Mouse (Mus musculus) kidney, postnatal 25 days (tissue): ENCODE measurements around the gene Mars.
"Not testable (repeated sequence)": the region's sequence is repeated elsewhere in the genome, so short reads cannot be mapped to it uniquely, and the experiment has no call there.

ENCODE experiments used
- DNase-seq, 2 experiments: peaks; one replicate each; pipeline ENCODE4 v3.0.0; 2021; ENCODE audit warnings: mixed read lengths in 2 of 2

Gene Mars

DNA sequence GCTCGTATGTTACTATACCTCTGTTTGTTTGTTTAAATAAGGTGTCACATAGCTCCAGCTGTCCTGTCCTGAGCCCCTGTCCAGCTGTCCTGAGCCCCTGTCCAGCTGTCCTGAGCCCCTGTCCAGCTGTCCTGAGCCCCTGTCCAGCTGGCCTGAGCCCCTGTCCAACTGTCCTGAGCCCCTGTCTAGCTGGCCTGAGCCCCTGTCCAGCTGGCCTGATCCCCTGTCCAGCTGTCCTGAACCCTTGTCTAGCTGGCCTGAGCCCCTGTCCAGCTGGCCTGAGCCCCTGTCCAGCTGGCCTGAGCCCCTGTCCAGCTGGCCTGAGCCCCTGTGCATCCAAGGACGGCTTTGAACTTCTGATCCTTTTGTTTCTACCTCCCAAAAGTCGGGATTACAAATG is 2.4 kb downstream of the Mars start:
- DNase-seq, result not testable (repeated sequence)

DNA sequence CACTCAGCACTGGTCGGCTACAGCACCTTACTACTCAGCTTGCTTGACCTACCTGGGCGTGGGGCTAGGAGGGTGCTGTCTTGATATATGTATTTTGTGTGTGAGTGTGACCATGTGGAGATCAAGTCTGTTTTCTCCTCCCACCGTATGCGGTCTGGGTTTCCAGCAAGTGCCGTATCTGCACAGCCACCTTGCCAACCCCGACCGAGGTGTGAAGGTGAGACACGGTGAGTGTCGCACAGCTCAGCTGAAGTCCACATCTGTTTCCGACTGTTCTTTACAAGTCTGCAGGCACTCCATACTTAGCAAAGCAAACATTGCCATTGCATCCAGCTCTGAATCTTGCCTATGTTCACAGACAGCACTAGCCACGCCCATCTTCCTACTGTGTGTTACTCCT is 8.4 kb downstream of the Mars start:
- DNase-seq, result no peak

DNA sequence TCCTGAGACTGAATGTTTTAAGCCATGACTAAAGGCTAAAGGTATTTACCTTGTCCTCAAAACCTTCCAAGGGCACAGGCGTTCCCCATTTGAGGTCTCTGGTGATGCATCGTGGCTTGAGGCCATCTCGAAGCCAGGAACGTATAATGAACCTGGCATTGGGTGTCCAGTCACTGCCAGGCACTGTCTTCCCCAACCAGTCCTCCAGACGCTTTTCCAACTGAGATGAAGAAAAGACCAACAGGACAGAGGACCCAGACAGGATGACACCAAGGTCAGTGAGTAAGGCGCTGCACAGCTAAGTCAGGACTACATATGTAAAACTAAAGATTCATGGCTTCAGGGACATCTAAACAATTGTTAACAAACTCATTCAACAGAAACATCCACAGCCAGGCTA is 11.2 kb downstream of the Mars start:
- DNase-seq, result no peak

DNA sequence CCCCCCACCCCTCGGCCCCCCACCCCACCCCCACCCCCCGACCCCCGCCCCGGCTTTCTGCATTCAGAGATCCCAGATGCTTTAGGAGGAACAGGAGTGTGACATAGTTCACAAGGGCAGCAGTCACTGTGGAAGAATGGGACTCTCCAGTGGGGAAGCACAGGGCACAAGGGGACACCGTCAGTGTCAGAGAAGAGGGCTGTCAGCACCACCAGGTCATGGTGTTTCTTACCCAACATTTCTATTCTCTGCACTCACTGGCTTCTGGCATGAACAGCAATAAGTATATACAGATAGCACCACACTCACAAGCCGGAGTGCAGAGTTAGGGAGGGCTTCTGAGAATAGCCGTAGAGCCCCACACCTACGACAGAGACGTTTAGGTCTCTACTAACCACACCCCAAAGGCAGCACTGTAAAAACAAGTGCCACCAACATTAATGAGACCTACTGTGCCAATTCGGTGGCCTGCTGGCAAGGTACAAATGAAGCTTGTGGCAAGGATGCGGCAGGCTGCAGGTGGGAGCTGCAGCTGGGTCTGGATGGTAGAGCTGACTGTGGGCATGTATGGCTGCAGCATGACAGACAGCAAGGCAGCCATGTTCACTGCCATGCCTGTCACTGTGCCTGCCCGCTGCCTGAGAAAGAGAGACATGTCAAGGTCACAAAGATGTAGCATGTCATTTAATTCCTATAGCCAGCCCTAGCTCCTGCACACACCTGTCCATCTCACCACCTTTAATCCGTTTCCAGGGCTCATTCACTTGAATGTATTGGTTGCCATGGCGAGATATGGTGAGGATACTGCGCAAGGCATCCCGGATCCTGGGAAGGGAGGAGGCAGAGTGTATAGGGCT is 14.3 kb downstream of the Mars start:
- DNase-seq, result no peak

DNA sequence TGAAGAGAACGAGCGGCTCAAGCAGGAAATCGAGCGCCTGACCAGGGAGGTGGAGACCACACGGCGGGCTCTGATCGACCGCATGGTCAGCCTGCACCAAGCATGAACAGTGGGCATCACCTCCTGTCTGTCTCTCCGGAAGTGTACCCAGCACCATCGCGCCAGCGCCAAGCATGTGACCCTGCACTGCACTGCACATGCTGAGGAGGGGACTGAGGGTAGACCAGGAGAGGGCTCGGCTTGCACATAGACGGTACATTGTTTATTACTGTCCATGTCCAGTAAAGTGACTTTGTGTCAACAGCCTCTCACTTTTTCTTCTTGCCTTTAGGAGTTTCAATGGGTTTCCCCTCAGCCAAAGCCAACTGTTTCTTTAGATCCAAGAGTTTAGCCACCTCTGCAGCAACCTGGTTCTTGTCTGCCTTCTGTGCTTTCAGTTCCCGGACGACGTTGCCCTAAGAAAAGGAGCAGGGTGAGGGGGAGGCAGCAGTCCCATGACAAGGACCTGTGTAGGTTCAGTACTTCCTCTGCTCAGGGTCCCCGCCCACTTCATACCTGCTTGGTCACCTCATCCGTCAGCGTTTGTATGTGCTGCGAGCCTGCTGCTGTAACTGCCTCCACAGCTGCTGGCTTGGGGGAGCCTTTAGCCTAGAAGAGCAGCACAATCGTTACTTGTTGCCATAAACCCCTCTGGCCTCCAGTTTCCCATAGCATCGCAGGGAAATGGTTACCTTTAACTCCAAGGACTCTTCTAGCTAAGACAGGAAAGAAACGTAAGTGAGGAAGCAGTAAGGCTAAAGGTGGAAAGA is 15.4 kb downstream of the Mars start:
- DNase-seq, result no peak

DNA sequence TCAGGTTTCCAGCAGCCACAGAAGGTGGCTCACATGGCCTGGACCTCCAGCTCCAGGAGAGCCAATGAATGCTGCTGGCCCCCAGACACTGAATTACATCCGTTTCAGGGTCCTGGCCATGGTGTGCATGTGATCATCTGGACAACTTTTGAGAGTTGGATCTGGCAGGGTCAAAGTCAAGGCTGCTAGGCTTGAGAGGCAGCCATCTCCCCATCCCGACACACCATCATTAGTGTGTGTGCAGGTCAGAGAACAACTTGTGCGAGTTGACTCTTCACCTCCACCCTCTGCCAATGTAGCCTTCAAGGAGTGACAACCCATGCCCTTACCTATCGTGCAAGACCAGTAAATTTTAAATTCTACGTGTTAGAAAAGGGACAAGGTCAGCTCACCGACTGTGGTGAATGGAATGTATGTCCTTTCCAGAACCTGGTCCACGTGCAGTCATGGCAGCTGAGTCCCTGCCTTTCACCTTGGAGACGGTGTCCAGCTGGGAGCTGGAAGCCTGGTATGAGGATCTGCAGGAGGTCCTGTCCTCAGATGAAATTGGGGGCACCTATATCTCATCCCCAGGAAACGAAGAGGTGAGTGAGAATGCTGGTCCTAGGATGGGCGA is 16.6 kb downstream of the Mars start:
- DNase-seq, result peak in 1 of 2 experiments; percentile 55

DNA sequence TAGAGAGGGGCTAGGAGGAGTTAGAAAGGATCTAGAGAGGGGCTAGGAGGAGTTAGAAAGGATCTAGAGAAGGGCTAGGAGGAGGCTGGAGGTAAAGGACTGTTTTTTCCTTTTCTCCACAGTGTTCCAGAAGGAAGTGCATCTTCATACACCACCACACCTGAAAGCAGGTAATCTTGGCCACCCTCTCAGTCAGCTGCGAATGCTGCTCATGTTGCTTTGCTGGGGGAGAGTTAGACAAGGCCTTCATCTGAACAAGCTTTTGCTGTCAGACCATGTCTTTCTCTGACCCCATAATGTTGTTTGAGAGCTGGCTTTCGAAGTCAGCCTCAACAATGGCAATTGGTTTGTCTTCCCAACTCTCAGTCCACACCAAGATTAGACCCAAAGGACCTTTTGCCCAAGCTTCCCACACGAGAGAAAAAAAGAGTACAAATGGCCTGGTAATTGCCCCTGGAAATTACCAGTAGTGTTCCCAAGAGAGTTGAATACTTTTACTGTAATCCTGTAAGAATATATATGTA is 17.9 kb downstream of the Mars start:
- DNase-seq, result no peak

DNA sequence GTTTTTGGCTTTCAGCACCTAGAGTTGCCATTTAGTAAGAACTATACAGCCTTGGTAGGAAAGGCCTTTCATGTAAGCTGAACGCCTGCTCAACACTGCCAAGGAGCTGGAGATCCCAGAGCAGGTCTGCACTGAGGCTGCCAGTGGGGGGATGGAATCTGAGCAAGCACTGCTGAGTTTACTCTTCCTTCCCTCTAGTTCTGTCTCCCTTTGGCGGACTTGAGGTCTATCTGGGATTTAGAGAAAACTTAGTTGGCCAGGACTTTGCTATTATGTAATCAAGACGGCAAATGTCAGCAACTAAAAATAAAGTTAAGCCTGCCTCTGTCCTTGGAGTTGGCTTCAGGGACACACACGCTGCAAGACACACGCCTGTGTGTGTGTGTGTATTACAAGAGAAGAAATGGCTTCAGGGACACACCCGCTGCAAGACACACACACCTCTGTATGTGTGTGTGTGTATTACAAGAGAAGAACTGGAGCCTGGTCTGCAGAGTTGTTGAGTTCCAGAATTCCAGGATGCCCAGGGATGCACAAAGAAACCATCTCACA is 18.5 kb downstream of the Mars start:
- peak in 1 of 2 experiments; percentile 55 for DNase-seq

DNA sequence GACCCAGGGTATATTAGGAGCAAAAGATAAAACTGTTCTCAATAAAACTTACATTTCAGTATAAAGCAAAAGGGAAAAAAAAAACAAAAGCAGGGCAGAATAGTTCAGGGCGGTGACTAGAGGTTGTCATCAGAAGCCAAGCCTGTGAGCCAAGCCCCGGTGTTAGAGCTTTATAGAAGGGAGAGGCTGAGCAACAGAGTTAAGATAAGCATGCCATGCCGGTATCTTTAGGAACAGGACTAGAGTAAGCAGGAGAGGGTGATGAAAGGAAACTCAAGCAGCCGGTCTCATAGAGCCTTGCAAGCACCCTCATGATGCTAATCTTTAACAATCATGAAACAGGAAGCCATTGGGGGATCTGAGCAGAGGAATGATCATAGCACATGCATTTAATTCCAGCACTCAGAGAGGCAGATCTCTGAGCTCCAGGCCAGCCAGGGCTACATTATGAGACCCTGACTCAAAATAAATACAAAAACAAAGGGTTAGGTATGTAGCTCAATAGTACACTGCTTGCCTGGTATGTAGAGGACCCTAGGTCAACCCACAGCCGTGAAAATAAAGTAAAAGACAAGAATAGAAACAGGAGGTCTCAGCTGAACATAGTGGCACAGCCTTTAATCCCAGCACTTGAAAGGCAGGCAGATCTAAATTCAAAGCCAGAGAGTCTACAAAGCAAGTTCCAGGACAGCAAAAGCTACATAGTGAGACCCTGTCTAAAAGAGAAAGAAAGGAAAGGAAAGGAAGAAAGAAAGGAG is 19.5 kb downstream of the Mars start:
- no peak for DNase-seq

DNA sequence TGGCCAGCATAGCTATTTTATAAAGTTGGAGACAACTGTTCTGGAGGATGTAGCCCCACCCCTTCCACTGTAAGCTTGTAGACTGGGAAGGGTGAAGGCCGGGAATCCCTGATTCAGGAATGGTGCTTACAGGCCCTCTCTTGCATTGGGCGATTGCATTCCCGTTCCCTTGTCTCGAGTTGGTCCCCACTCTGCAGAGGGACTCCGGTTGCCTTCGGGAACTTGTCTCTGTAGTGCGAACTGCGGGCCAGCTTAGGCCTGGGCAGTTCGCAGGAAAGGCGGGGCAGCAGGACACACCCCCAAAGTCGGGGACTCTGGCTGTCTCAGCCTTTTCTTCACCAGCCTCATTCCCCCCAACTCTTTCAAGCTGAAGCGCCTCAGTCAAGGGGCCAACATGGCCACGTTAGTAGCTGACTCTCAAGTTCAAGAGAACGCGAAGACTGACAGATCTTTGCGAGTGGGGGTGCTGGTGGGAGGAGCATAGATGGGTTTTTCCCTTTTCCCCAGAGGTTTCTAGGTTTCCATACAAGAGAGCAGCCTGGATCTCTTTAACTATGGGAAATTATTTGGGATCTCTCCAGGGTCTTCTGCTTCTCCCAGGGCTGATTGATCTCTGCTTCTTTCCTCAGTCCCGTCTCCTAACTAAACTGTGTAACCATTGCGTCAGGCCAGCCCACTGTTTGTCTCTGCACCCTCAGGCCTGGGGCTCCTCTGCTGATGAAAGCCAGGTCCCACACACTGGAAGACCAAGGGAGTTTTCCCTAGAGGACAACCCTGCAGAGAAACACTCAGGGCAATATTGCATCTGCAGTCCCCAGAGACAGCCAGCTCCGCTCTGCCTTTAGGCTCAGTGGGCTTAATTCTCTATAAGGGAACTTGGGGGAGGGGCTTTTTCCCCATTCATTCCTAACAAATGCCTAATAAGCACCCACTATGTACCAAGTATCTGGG is 20.4 kb downstream of the Mars start:
- peak; percentile 66 to 85 for DNase-seq

DNA sequence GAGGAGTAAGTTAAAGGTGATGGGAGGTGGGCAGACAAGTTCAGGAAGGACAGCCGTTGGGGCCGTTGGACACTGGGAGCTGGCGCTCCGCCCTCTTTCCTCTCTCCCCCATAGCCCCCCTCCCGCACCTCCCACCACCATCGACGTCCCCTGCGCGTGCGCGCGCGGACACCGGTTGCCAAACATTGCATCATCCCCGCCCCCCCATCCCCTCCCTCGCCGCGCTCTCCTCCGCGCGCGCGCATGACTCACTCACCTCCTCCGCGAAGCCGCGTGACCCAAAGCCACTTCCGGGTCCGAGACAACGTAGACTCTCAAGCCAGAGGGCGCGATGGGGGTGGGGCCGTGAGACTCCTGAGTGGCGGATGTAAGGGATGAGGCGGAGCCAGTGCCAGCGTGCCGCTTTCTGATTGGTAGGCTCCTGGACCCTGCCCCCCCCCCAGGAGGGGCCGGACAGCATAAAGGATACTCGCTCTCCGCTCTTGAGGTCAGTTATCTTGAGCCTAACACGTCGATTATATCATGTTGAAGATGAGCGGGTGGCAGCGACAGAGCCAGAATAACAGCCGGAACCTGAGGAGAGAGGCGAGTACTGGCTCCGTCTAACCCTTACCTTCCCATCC is 21.2 kb downstream of the Mars start:
- DNase-seq, result peak; percentile 100

DNA sequence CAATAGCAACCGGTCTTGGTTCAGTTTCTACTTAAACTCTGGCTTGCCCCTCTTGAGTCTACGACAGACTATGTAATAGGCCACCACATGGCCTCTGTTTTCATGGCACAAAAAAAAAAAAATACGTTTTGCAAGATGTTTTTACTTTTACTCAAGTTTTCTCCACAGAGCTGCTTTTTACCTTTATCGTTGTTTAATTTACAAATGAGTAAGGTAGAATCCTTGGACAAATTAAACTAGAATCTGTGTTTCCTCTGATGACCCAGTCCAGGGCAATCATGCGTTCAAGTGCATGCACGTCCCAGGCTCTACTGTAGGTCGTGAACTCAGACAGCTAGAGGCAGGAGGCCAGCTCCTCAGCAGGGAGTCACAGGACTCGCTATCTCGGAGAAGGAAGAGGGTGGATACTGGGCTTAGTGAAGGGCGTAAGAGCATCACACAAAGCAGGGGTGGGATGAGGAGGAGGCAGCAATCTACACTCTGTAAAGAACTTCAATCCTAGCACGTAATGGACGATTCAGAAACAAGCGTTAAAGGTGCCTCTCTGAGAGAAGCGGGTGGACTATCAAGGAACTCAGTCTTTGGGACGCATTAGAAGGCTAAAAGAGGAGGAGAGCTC is 21.9 kb downstream of the Mars start:
- peak; percentile 74 to 90 for DNase-seq

DNA sequence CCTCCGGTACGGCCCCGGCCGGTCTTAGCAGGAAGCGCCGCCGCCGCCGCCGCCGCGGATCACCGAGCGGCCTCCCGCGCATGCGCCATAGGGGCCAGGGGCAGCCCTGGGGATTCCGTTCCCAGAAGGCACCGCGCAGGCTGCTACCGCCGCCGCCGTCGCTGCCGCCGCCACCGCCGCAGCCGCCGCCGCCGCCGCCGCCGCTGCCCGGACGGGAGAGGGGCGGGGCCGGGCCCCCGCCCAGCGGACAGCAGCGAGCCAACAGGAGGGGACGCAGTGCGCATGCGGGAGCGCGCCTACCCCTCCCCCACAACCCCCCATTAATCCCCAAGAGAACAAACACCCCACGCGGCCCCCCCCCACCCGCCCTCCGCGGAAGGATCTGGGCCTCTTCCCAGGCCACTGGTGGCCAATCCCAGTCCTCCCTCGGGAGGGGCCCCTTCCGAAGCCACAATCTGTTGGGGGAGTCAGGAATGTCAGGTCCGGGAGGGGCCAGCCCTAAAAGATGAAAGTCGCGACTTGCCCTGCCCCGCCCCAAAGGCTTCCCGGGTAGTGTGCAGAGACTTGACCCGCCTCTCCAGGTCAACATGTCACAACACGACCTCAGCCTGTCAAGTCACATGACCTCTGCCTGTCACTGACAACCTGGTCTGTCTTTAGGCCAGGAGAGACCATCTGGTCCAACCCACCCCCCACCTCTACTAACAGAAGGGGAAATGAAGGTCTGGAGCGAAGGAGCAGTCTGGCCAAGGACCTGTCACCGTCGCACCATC is 22.6 kb downstream of the Mars start, which contains the start of gene Mbd6:
Gene Mbd6 (minus strand): TSS at position 219 of the 773 bp plus-strand sequence.
- peak; percentile 91 to 96 for DNase-seq

DNA sequence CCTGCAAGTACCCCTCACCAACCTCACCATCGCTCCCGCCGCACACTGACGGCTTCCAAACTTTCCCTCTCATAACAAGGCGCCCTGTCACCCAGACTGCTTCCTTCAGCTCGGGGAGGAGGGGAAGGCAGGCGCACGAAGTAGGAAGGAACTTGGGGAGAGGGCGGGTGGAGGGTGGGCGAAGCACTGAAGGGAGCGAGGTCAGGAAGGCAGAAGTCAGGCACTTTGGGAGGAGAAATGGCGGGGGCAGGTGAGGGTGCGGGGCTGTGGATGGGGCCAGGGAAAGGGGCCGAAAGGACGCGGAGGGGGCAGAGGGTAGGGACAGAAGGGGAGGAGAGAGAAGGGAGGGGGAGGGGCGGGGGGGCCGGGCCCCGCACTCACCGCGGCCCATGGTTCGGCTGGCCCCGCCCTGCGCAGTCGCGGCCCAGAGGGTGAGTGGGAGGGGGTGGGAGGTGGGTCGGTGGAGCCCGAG is 23.2 kb downstream of the Mars start:
- peak; percentile 66 to 84 for DNase-seq

DNA sequence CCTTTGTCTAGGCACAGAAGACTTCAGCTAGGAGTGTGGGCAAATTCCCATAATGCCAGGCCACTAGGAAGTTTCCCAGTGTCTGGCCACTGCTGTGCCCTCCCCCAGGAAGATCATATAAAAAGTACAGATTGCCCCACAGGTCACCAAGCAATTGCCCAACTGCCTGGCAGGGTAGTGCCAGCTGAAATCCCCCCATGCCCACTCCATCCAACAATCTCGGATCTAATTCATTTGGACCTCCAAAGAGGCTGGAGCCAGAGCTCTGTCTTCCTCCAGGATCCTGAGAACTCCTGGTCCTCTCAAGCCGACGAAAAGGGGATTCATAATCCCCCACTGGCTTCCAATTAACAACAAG is 23.7 kb downstream of the Mars start:
- no peak for DNase-seq

DNA sequence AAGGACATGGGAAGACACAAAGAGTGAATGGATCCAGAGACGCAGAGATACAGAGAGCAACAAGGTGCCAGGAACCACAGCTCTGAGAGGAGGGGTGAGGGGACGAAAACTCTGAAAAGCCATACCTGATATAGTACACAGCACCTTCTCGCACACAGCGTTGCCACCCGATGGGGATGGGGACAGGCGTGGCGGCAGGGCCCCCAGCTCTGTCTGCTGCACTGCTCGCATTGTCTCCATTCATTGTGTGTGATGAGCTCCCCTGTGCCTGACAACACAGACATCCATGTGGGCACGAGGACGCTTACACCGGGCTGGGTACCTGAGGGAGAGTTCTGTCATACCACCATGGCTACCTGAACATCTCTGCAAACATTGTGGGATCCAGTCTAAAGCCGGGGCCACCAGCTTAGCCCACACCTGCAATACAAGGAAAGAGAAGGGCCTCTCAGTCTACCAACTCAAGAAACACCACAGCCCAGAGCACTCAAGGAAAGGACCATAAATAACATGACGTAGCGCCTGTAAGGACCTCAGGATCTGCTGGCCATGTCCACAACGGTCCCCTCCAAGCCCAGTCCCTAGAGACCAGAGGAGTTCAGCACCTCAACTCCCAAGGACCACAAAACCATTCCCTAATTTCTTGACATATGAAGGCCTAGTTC is 24.2 kb downstream of the Mars start:
- no peak for DNase-seq

DNA sequence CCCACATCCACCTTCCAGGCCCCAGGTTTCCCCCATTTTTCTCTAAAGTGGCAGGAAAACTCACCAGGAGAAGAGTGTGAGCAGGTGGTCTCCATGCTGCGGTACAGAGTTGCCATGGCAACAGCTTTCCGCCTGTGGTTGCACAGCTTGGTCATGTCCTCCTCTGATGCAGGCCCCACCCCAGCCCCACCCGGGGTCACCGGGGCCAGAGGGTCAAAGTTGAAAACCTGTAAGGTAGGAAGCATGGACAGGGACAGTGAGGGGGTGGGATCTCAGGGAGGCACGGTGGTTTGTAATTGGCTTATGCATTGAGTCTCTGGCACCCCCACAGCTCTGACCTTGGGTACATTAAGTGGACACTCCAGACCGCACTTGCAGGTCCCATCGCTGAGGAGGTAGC is 24.9 kb downstream of the Mars start:
- peak in 1 of 2 experiments; percentile 57 for DNase-seq

DNA sequence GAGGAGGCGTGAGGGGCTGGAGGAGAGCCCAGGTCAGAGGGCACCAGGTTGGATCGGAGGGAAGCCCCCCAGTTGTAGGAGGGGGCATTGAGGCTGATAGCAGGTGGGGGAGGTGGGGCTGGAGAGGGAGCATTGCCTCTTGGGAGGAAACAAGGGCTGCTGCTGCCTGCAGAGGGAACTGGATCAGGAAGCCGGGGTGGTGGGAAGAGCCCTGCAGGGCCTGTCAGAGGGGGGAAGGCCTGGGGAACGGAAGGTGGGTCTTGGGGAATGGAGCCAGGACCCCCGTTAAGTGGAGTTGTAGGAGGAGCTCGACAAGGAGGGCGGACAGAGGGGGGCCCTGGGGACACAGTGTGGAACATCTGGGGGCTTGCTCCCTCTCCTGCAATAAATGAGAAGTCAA is 25.4 kb downstream of the Mars start:
- DNase-seq, result no peak

DNA sequence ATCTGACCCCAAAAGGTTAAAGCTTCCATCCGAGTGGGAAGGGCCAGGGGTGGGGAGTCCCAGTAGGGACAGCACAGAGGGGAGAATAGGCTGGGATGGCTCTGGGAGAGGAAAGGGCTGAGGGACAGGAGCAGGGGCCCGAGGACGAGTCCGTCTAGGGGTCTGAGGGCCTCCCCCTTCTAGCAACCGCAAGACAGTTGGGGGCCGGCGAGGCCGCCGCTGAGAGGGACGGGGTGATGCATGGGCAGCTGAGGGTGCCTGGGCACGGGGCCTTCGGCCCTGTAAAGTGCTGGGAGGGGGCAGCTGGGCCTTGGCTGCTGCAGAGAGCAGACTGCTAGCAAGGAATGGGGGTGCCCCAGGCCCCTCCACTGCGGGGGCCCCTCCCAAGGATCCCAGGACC is 25.9 kb downstream of the Mars start:
- no peak for DNase-seq
